Mouse (Mus musculus): ENCODE measurements around the gene Nwd2.

GRCm38 (mm10) chr5:63858901-63859300 lies 210.0 kb downstream of the Nwd2 start:
- TF ChIP-seq CTCF (IDR thresholded peaks at IDR 0.05; ENCODE audit: extremely low read depth, insufficient read depth, low read length) (no peak), POLR2A (IDR thresholded peaks at IDR 0.05; ENCODE audit: extremely low read depth, insufficient read depth, low read length) (no peak)

Measured in cortical plate, adult 2 months (tissue).